Mouse (Mus musculus) right cerebral cortex, adult 18-20 months (tissue): ENCODE measurements around the gene B3gnt9.

Source experiments
- DNase-seq: peaks from one replicate; pipeline ENCODE4 v3.0.0; 2022; ENCODE audit warnings: mixed read lengths

Gene B3gnt9

DNA sequence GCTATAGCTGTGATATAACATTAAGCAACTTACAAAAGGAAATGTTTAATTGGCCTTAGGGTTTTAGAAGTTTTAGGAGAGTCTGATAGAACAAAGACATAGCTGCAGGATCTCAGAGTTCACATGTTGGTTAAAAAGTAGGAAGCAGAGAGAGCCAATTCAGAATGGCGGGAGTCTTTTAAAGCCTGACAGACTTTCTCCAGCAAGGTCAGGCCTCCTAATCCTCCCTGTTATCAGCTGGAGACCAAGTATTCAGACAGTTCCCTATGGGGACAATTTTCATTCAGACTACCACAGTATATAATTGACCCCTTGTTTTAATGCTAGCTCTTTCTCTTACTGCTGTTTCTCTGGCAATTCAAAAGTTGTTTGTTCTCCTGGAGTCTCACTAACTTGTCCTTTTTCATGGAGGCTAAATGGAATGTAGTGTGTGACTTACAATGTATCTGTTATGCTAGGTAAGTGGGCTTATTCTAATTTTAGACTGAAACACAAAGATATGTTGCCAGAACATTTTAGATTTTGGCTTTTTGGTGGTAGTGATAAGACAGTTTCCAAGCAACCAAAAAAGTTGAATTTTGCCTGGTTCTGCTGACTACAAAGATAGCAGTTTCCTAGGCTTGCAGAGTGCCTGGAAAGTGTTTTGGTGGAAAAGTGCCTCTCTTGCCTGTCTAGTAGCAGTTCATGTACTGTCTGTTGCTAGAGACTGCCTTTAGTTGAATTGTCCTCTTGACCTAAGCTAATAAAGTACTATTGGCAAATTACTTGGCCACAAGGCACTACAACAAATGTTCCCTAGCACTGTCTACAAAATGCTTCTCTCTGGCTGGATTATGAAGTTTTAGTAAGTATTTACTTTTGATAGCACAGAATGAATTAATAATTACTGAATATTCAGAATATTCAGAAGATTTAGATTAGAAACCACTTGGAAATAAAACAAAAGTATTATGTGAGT lies 45.5 kb downstream of the B3gnt9 start:
- DNase-seq = no peak

- DNase-seq = no peak
These were observed 47.2 kb downstream of the B3gnt9 start for GRCm38 (mm10) chr8:105207675-105208273.

DNA sequence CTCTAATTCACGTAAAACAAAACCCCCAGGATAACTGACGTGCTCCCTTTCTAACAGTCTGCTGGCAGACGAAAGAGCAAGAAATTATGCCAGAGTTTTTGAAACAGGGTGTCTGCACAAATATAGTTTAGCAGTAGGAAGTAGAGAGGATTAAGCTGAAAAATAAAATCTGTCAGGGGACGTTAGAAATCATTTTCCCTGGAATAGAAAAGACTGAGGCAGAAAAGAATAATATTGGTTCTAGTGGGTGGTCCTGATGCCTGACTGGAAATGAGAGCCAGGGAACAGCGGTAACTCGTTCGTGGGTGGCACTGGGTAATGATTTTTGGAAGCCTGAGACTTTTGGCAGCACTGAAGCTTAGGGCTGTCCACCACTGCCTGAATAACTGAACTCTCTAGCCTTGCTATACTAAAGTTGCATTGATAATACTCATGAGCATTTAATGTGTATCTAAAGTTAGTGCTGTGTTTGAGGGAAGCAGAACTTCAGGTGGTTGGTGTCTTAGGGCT lies 48.1 kb downstream of the B3gnt9 start:
- no peak for DNase-seq

- no peak for DNase-seq
These were observed 49.2 kb downstream of the B3gnt9 start for GRCm38 (mm10) chr8:105205748-105206147.
